Comparison of ENCODE assay signal across 26 mouse cellular contexts in genomic region chr17:57107064-57107463, GRCm38 (mm10). TPM values are rescaled to one million over a fixed set of nuclear protein-coding genes. Genes with fewer than 3 reads are reported as not detected.
DNase-seq lines count a peak whose midpoint lies in the region; ATAC-seq and TF ChIP-seq lines count a peak whose summit lies in the region.
"Had no signal": no experiment of that assay in that cellular context is flagged by ENCODE, and none has a peak within 500 bp of the region (broad histone marks: within the 10 kb centered on the region; RNA-seq: fewer than 3 reads in every experiment).

No protein-coding gene starts in this region.

- no peak overlapping the region for H3K4me2 ChIP-seq in hindbrain, embryonic 14.5 days (replicated peaks)
- no peak overlapping the region for H3K4me2 ChIP-seq in midbrain, embryonic 11.5 days
- no peak overlapping the region for H3K4me2 ChIP-seq in midbrain, postnatal 0 days (ENCODE audit: low read depth, low read length, poor library complexity, severe bottlenecking)
- peak overlapping the region; percentile 45 for H3K4me2 ChIP-seq in myocyte (ENCODE audit: low read depth)

- H3K4me3 ChIP-seq in hindbrain, embryonic 10.5 days = peak overlapping the region; percentile 16; the same call in 1 of the 2 replicates
- H3K4me3 ChIP-seq in hindbrain, embryonic 14.5 days (replicated peaks; ENCODE audit: low read length) = no peak overlapping the region
- H3K4me3 ChIP-seq in midbrain, embryonic 11.5 days (ENCODE audit: low read depth, low read length) = no peak overlapping the region
- no peak overlapping the region for H3K4me3 ChIP-seq in midbrain, postnatal 0 days (ENCODE audit: low read depth, low read length)
- H3K4me3 ChIP-seq in bone marrow macrophage, adult 2 months (ENCODE audit: insufficient read depth, low read length) = peak overlapping the region; percentile 19
- peak overlapping the region; percentile 77 for H3K4me3 ChIP-seq in myocyte
- H3K4me3 ChIP-seq: erythroblast, embryonic 14.5 days; heart, embryonic 12.5 days had no signal

- no peak for TF ChIP-seq POLR2A in bone marrow macrophage, adult 2 months (IDR thresholded peaks at IDR 0.05; ENCODE audit: borderline replicate concordance, low read depth, low read length)
- no peak for TF ChIP-seq POLR2A in myocyte (IDR thresholded peaks at IDR 0.05; ENCODE audit: insufficient read length, low read depth)

- no peak overlapping the region for H3K9ac ChIP-seq in hindbrain, embryonic 14.5 days
- no peak overlapping the region for H3K9ac ChIP-seq in midbrain, embryonic 11.5 days (ENCODE audit: low read length)
- no peak overlapping the region for H3K9ac ChIP-seq in midbrain, postnatal 0 days (replicated peaks; ENCODE audit: low read length, poor library complexity, severe bottlenecking)
- H3K9ac ChIP-seq: heart, embryonic 12.5 days; hindbrain, embryonic 15.5 days; intestine, embryonic 15.5 days; liver, postnatal 0 days had no signal

- peaks cover 11% of the 10 kb centered on the region for H3K79me2 ChIP-seq in myocyte (ENCODE audit: control insufficient read depth, insufficient read depth)

- no peak for TF ChIP-seq CTCF in midbrain, postnatal 0 days (IDR thresholded peaks at IDR 0.05)
- no peak for TF ChIP-seq CTCF in bone marrow macrophage, adult 2 months (IDR thresholded peaks at IDR 0.05; ENCODE audit: low read depth, low read length)

- H3K9me3 ChIP-seq in hindbrain, embryonic 10.5 days = no peaks in the 10 kb centered on the region
- H3K9me3 ChIP-seq in hindbrain, embryonic 14.5 days (ENCODE audit: control insufficient read depth, low read length) = no peaks in the 10 kb centered on the region
- no peaks in the 10 kb centered on the region for H3K9me3 ChIP-seq in midbrain, embryonic 11.5 days (ENCODE audit: control insufficient read depth, low read length)
- H3K9me3 ChIP-seq in midbrain, postnatal 0 days (ENCODE audit: low read length) = no peaks in the 10 kb centered on the region
- H3K9me3 ChIP-seq: heart, embryonic 12.5 days; hindbrain, embryonic 15.5 days; intestine, embryonic 15.5 days had no signal

- WGBS in hindbrain, embryonic 10.5 days = 90% methylated on average over 5 of the region's 5 CpGs
- 92% methylated on average over 5 of the region's 5 CpGs for WGBS in hindbrain, embryonic 14.5 days
- 87% methylated on average over 5 of the region's 5 CpGs for WGBS in midbrain, embryonic 11.5 days
- WGBS in midbrain, postnatal 0 days = 89% methylated on average over 5 of the region's 5 CpGs

- peaks cover 3% of the 10 kb centered on the region; the same call in 1 of the 2 replicates for H3K36me3 ChIP-seq in hindbrain, embryonic 10.5 days
- H3K36me3 ChIP-seq in hindbrain, embryonic 14.5 days (replicated peaks; ENCODE audit: control insufficient read depth, insufficient read depth) = no peaks in the 10 kb centered on the region
- no peaks in the 10 kb centered on the region for H3K36me3 ChIP-seq in midbrain, embryonic 11.5 days (ENCODE audit: control insufficient read depth, insufficient read depth, low read length)
- H3K36me3 ChIP-seq in midbrain, postnatal 0 days (ENCODE audit: insufficient read depth, low read length) = no peaks in the 10 kb centered on the region
- no peaks in the 10 kb centered on the region for H3K36me3 ChIP-seq in myocyte (ENCODE audit: control insufficient read depth, insufficient read depth)
- H3K36me3 ChIP-seq: heart, embryonic 12.5 days; hindbrain, embryonic 15.5 days; intestine, embryonic 15.5 days had no signal

- no peaks in the 10 kb centered on the region for H3K27me3 ChIP-seq in hindbrain, embryonic 10.5 days (ENCODE audit: insufficient read depth, poor library complexity, severe bottlenecking)
- no peaks in the 10 kb centered on the region for H3K27me3 ChIP-seq in hindbrain, embryonic 14.5 days (ENCODE audit: control insufficient read depth, insufficient read depth, low read length)
- no peaks in the 10 kb centered on the region for H3K27me3 ChIP-seq in midbrain, embryonic 11.5 days (ENCODE audit: control insufficient read depth, insufficient read depth, low read length)
- H3K27me3 ChIP-seq in midbrain, postnatal 0 days (ENCODE audit: insufficient read depth, low read length) = no peaks in the 10 kb centered on the region
- H3K27me3 ChIP-seq in myocyte (ENCODE audit: control insufficient read depth, insufficient read depth, insufficient read length) = no peaks in the 10 kb centered on the region
- H3K27me3 ChIP-seq: heart, embryonic 12.5 days; hindbrain, embryonic 15.5 days; intestine, embryonic 15.5 days; Patski had no signal

- ATAC-seq in hindbrain, embryonic 14.5 days (ENCODE audit: low FRiP score) = no peak
- ATAC-seq in midbrain, embryonic 11.5 days (ENCODE audit: low FRiP score) = no peak
- no peak for ATAC-seq in midbrain, postnatal 0 days (ENCODE audit: low FRiP score)
- ATAC-seq: intestine, embryonic 15.5 days; liver, postnatal 0 days; Patski had no signal

- H3K27ac ChIP-seq in hindbrain, embryonic 10.5 days = no peak overlapping the region
- H3K27ac ChIP-seq in hindbrain, embryonic 14.5 days = no peak overlapping the region
- H3K27ac ChIP-seq in midbrain, embryonic 11.5 days (ENCODE audit: low read depth, low read length) = no peak overlapping the region
- H3K27ac ChIP-seq in midbrain, postnatal 0 days (ENCODE audit: low read depth, low read length) = no peak overlapping the region
- no peak overlapping the region for H3K27ac ChIP-seq in bone marrow macrophage, adult 2 months (ENCODE audit: insufficient read depth, low read depth, low read length)
- H3K27ac ChIP-seq: hindbrain, embryonic 15.5 days; intestine, embryonic 15.5 days had no signal

- H3ac ChIP-seq in myocyte (ENCODE audit: control insufficient read depth, insufficient read length) = no peak overlapping the region

- peaks cover 36% of the 10 kb centered on the region for H3K4me1 ChIP-seq in hindbrain, embryonic 10.5 days (replicated peaks)
- peaks cover 17% of the 10 kb centered on the region for H3K4me1 ChIP-seq in hindbrain, embryonic 14.5 days (replicated peaks; ENCODE audit: control insufficient read depth, insufficient read depth, low read length)
- peaks cover 9% of the 10 kb centered on the region for H3K4me1 ChIP-seq in midbrain, embryonic 11.5 days (ENCODE audit: control insufficient read depth, insufficient read depth, low read length)
- H3K4me1 ChIP-seq in midbrain, postnatal 0 days (ENCODE audit: insufficient read depth, low read length) = peaks cover 2% of the 10 kb centered on the region; the same call in 1 of the 2 replicates
- peaks cover 65% of the 10 kb centered on the region for H3K4me1 ChIP-seq in bone marrow macrophage, adult 2 months (ENCODE audit: control insufficient read depth, insufficient read depth, low read length)

- no peak for DNase-seq in hindbrain, embryonic 10.5 days (ENCODE audit: low spot score)
- DNase-seq in hindbrain, embryonic 14.5 days (ENCODE audit: low spot score) = no peak
- DNase-seq in midbrain, embryonic 11.5 days (ENCODE audit: low spot score, missing footprints) = peak; percentile 61
- no peak for DNase-seq in midbrain, postnatal 0 days (ENCODE audit: low spot score)
- DNase-seq in liver = no peak
- DNase-seq: adrenal gland, adult 8-10 months; cerebellum, adult 9-10 months; gastrocnemius, postnatal 10 days; heart, adult 11 months; heart, postnatal 14 days; liver, postnatal 0 days; lung, postnatal 36 days; right cerebral cortex, postnatal 25 days had no signal

RNA-seq across cellular contexts. Expression of gene Tnfsf9, which starts 1.9 kb away (rescaled TPM):
- polyA plus RNA-seq in hindbrain, embryonic 10.5 days (2016; fragmentation: Nextera tagmentation; extraction: Ambion mirVana) = 9.8 and 10.5 TPM in 2 replicates
- polyA plus RNA-seq in hindbrain, embryonic 14.5 days (2014; fragmentation: Nextera tagmentation; extraction: Ambion mirVana) = 5.6 and 6.2 TPM in 2 replicates
- 8.1 and 9.0 TPM in 2 replicates for polyA plus RNA-seq in midbrain, embryonic 11.5 days (2014; fragmentation: Nextera tagmentation; extraction: Ambion mirVana)
- total RNA-seq in midbrain, postnatal 0 days (2014; rRNA removed) = 2.2 and 3.8 TPM in 2 replicates
- 3.6 and 4.5 TPM in 2 replicates for polyA plus RNA-seq in midbrain, postnatal 0 days (2015; fragmentation: Nextera tagmentation; extraction: Ambion mirVana)
- polyA plus RNA-seq in bone marrow macrophage, adult 2 months (2012; ENCODE audit: insufficient read depth, insufficient read length, missing spikeins) = 6.0 and 6.9 TPM in 2 replicates
- 7.0 TPM for polyA plus RNA-seq in myocyte (2012; fragmentation: generic; extraction: Trizol)

RNA-seq across cellular contexts. Expression of gene Tubb4a, which starts 19.5 kb away (rescaled TPM):
- 66.9 and 167 TPM in 2 replicates for polyA plus RNA-seq in hindbrain, embryonic 10.5 days (2016; fragmentation: Nextera tagmentation; extraction: Ambion mirVana)
- polyA plus RNA-seq in hindbrain, embryonic 14.5 days (2014; fragmentation: Nextera tagmentation; extraction: Ambion mirVana) = 312 and 331 TPM in 2 replicates
- polyA plus RNA-seq in midbrain, embryonic 11.5 days (2014; fragmentation: Nextera tagmentation; extraction: Ambion mirVana) = 167 and 171 TPM in 2 replicates
- 186 and 206 TPM in 2 replicates for total RNA-seq in midbrain, postnatal 0 days (2014; rRNA removed)
- polyA plus RNA-seq in midbrain, postnatal 0 days (2015; fragmentation: Nextera tagmentation; extraction: Ambion mirVana) = 408 and 417 TPM in 2 replicates
- 0.59 and 0.91 TPM in 2 replicates for polyA plus RNA-seq in bone marrow macrophage, adult 2 months (2012; ENCODE audit: insufficient read depth, insufficient read length, missing spikeins)
- polyA plus RNA-seq in myocyte (2012; fragmentation: generic; extraction: Trizol) = 0.14 TPM
- total RNA-seq: common myeloid progenitor, adult 5-6 weeks had no signal
- polyA plus RNA-seq: erythroblast, embryonic 14.5 days had no signal

RNA-seq across cellular contexts. Expression of gene Dennd1c, which starts 28.8 kb away (rescaled TPM):
- 3.2 and 3.6 TPM in 2 replicates for polyA plus RNA-seq in hindbrain, embryonic 10.5 days (2016; fragmentation: Nextera tagmentation; extraction: Ambion mirVana)
- polyA plus RNA-seq in hindbrain, embryonic 14.5 days (2014; fragmentation: Nextera tagmentation; extraction: Ambion mirVana) = 2.8 and 3.6 TPM in 2 replicates
- polyA plus RNA-seq in midbrain, embryonic 11.5 days (2014; fragmentation: Nextera tagmentation; extraction: Ambion mirVana) = 2.2 and 2.7 TPM in 2 replicates
- total RNA-seq in midbrain, postnatal 0 days (2014; rRNA removed) = 0.27 and 1.0 TPM in 2 replicates
- polyA plus RNA-seq in midbrain, postnatal 0 days (2015; fragmentation: Nextera tagmentation; extraction: Ambion mirVana) = 1.9 and 2.3 TPM in 2 replicates
- 145 and 164 TPM in 2 replicates for polyA plus RNA-seq in bone marrow macrophage, adult 2 months (2012; ENCODE audit: insufficient read depth, insufficient read length, missing spikeins)
- 0.04 TPM for polyA plus RNA-seq in myocyte (2012; fragmentation: generic; extraction: Trizol)
- polyA plus RNA-seq: C2C12 had no signal

RNA-seq across cellular contexts. Expression of gene Cd70, which starts 42.5 kb away (rescaled TPM):
- polyA plus RNA-seq in hindbrain, embryonic 10.5 days (2016; fragmentation: Nextera tagmentation; extraction: Ambion mirVana) = 0.50 TPM in 1 of 2 replicates, not detected in the other
- polyA plus RNA-seq in hindbrain, embryonic 14.5 days (2014; fragmentation: Nextera tagmentation; extraction: Ambion mirVana) = 1.5 and 1.7 TPM in 2 replicates
- polyA plus RNA-seq in midbrain, embryonic 11.5 days (2014; fragmentation: Nextera tagmentation; extraction: Ambion mirVana) = 0.16 and 0.40 TPM in 2 replicates
- 0.82 TPM in 1 of 2 replicates, not detected in the other for total RNA-seq in midbrain, postnatal 0 days (2014; rRNA removed)
- polyA plus RNA-seq in midbrain, postnatal 0 days (2015; fragmentation: Nextera tagmentation; extraction: Ambion mirVana) = 1.2 and 1.4 TPM in 2 replicates
- not detected in 2 replicates for polyA plus RNA-seq in bone marrow macrophage, adult 2 months (2012; ENCODE audit: insufficient read depth, insufficient read length, missing spikeins)
- polyA plus RNA-seq in myocyte (2012; fragmentation: generic; extraction: Trizol) = not detected
- total RNA-seq: adrenal gland, adult 8-10 months; common myeloid progenitor, adult 5-6 weeks; gastrocnemius, postnatal 10 days; heart, postnatal 14 days; left cerebral cortex, postnatal 10 days; liver, adult 2 months had no signal
- polyA plus RNA-seq: C2C12; embryonic facial prominence, embryonic 11.5 days; erythroblast, embryonic 14.5 days; heart, embryonic 12.5 days; kidney, embryonic 16.5 days; liver, adult 2 months; liver, postnatal 0 days; Patski had no signal

RNA-seq across cellular contexts. Expression of gene Slc25a23, which starts 47.4 kb away (rescaled TPM):
- polyA plus RNA-seq in hindbrain, embryonic 10.5 days (2016; fragmentation: Nextera tagmentation; extraction: Ambion mirVana) = 10.5 and 16.2 TPM in 2 replicates
- polyA plus RNA-seq in hindbrain, embryonic 14.5 days (2014; fragmentation: Nextera tagmentation; extraction: Ambion mirVana) = 40.6 and 46.8 TPM in 2 replicates
- 14.2 and 16.5 TPM in 2 replicates for polyA plus RNA-seq in midbrain, embryonic 11.5 days (2014; fragmentation: Nextera tagmentation; extraction: Ambion mirVana)
- total RNA-seq in midbrain, postnatal 0 days (2014; rRNA removed) = 109 and 146 TPM in 2 replicates
- polyA plus RNA-seq in midbrain, postnatal 0 days (2015; fragmentation: Nextera tagmentation; extraction: Ambion mirVana) = 42.9 and 44.5 TPM in 2 replicates
- 15.9 and 19.0 TPM in 2 replicates for polyA plus RNA-seq in bone marrow macrophage, adult 2 months (2012; ENCODE audit: insufficient read depth, insufficient read length, missing spikeins)
- polyA plus RNA-seq in myocyte (2012; fragmentation: generic; extraction: Trizol) = 2.2 TPM

Comparison
In these comparisons a context has a peak if more than half of its experiments do, and no peak if none do; other contexts are left out.
1. H3K4me3 ChIP-seq: peak in hindbrain, embryonic 10.5 days (single experiment), bone marrow macrophage, adult 2 months (single experiment) and myocyte (single experiment); none in hindbrain, embryonic 14.5 days (single experiment), midbrain, embryonic 11.5 days (single experiment) and midbrain, postnatal 0 days (single experiment).
2. RNA of gene Tubb4a, which starts 19.5 kb away (polyA plus RNA-seq): 408 to 417 TPM in midbrain, postnatal 0 days, 312 to 331 TPM in hindbrain, embryonic 14.5 days, 167 to 171 TPM in midbrain, embryonic 11.5 days and 66.9 to 167 TPM in hindbrain, embryonic 10.5 days; 0.59 to 0.91 TPM in bone marrow macrophage, adult 2 months and 0.14 TPM in myocyte (single experiment); every median in the first group is over 10 times any median in the second.
3. RNA of gene Dennd1c, which starts 28.8 kb away (polyA plus RNA-seq): 145 to 164 TPM in bone marrow macrophage, adult 2 months; 3.2 to 3.6 TPM in hindbrain, embryonic 10.5 days, 2.8 to 3.6 TPM in hindbrain, embryonic 14.5 days, 2.2 to 2.7 TPM in midbrain, embryonic 11.5 days, 1.9 to 2.3 TPM in midbrain, postnatal 0 days and 0.04 TPM in myocyte (single experiment); every median in the first group is over 10 times any median in the second.